Mouse (Mus musculus) forebrain, postnatal 0 days (tissue): Measurements from ENCODE around the gene Dynll1. TPM values are rescaled to one million over a fixed set of nuclear protein-coding genes. Genes with fewer than 3 reads are reported as not detected.

ENCODE experiments used
- ATAC-seq: fragments of 200-750 bp; cut with Nextera tagmentation; 2 replicates; pipeline ENCODE4 v1.8.0; 2017; ENCODE audit warnings: mild to moderate bottlenecking, moderate library complexity
- DNase-seq: peaks from one replicate; pipeline ENCODE4 v3.0.0-alpha.2; 2015
- H3K27ac ChIP-seq: fragments of 300-500 bp; sonication (generic); 2 replicates; pipeline ENCODE4 v1.5.1; 2014; ENCODE audit warnings: low read depth, mild to moderate bottlenecking, antibody characterized with exemption, low read length, moderate library complexity, mixed read lengths
- H3K27me3 ChIP-seq: fragments of 300-500 bp; sonication (generic); 2 replicates; pipeline ENCODE4 v1.6.1; 2014; ENCODE audit warnings: mild to moderate bottlenecking, low read length, mixed read lengths; ENCODE audit not compliant: insufficient read depth
- H3K36me3 ChIP-seq: fragments of 300-500 bp; sonication (generic); 2 replicates; pipeline ENCODE4 v1.6.1; 2014; ENCODE audit warnings: mild to moderate bottlenecking, moderate library complexity; ENCODE audit not compliant: insufficient read depth
- H3K4me1 ChIP-seq: fragments of 300-500 bp; sonication (generic); 2 replicates; pipeline ENCODE4 v1.6.1; 2014; ENCODE audit warnings: antibody characterized with exemption; ENCODE audit not compliant: insufficient read depth
- H3K4me2 ChIP-seq: fragments of 300-500 bp; sonication (generic); 2 replicates; pipeline ENCODE4 v1.6.1; 2014; ENCODE audit warnings: low read depth, mild to moderate bottlenecking, moderate library complexity
- H3K4me3 ChIP-seq: fragments of 300-500 bp; sonication (generic); 2 replicates; pipeline ENCODE4 v1.5.1; 2014; ENCODE audit warnings: low read depth, low read length, mixed read lengths
- H3K9ac ChIP-seq: fragments of 300-500 bp; sonication (generic); 2 replicates; pipeline ENCODE4 v1.6.1; 2014; ENCODE audit warnings: mild to moderate bottlenecking
- H3K9me3 ChIP-seq: fragments of 300-500 bp; sonication (generic); 2 replicates; pipeline ENCODE4 v1.6.1; 2016; ENCODE audit warnings: low read length
- CTCF ChIP-seq: sonication (generic); IDR thresholded peaks from 2 replicates; pipeline ENCODE4 v1.5.1; 2016; ENCODE audit warnings: antibody characterized with exemption, control low read depth, low read depth
- WGBS: fragments of 180-500 bp; shearing (Covaris S2); extraction: QIAGEN DNeasy Blood & Tissue Kit; methylation state at CpG from one replicate; pipeline ENCODE4 v1.1.7; 2014; 5-methylcytosine and 5-hydroxymethylcytosine counted together
- polyA plus RNA-seq: library from polyadenylated mRNA; unstranded; fragments of >200 nt; fragmentation: Nextera tagmentation; extraction: Ambion mirVana; gene quantifications from 2 replicates; pipeline ENCODE4 v1.2.1, GENCODE M21; 2015
- total RNA-seq: library from RNA; depleted of rRNA; stranded (reverse); fragments of >200 nt; gene quantifications from 2 replicates; pipeline ENCODE4 v1.2.3, GENCODE M21; 2014

Gene Dynll1
- total and polyA plus RNA-seq, 2 experiments from 2014 or later, result 259 to 1,192 TPM

DNA sequence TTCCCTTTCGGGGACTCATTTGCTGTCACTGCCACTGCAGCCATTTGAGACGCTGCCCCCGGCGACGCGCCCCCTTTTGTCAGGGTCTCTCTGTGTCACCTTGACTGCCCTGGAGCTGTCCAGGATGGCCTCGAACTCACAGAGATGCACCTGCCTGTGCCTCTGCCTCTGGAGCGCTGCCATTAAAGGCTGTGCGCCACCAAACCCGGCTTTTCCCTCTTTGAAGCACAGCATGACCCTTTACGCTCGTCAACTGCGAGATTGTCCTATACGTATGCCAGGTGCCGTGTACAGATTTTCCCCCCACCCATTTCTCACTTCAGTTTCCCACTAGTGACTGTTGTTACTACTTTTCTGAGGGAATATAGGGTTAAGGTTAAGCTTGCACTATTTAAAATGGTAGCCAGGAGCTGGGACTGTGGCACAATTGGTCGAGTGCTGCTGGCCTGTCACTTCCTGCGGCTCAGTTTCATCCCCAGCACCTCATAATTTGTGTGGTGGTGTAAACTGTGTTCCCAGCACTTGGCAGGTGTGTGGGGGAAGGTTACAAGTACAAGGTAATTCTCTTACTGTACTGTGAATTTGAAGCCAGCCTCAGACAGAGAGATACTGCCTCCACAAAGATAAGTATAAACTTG, 20.6 kb downstream of the Dynll1 start:
- Histone ChIP-seq H3K36me3 (peaks cover 15% of the 10 kb centered on the region), H3K27ac (peak overlapping the region; percentile 45), H3K4me3 (peak overlapping the region; percentile 85), H3K4me2 (peak overlapping the region; percentile 73), H3K4me1 (peaks cover 5% of the 10 kb centered on the region; the same call in 1 of the 2 replicates), H3K9ac (peak overlapping the region; percentile 84), H3K9me3 (no peaks in the 10 kb centered on the region), H3K27me3 (no peaks in the 10 kb centered on the region)
- DNase-seq, result no peak
- WGBS, result 8% methylated on average over 17 of the region's 17 CpGs
- TF ChIP-seq CTCF, result no peak
- peak; percentile 28; the same call in 1 of the 2 replicates for ATAC-seq

DNA sequence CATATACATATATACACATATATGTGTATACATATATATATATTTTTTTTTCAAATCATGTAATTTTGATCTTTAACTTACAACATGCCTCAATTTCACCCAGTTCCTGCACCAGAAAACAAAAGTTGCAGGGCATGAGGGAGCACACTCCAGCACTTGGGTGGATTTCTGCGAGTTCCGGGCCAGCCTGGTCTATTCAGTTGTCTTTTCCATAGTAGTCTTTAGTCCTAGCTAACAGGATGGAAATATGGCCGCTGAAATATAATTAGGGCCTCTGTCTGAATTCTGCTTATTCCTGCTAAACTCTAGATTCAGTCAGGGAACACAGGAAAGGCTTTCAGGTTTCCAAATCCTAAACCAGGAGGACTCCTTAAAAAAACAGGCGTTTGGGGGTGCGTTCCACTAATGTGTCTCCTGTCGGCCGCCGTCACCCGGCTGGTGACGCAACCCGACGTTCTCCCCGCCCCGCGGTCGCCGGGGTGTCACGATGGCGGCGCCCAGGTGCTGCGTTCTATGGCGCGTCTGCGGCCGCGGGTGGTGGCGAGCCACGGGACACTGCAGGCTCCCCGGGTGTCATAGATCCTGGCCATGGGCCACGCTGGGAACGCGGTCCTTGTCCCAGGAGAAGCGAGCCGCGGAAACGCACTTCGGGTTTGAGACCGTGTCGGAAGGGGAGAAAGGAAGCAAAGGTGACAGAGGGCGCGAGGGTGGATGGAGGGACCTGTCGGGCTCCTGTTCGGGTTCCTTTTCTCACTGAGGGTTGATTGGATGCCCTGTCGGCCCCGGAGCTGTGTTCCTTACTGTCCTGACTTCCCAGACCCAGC, 21.4 kb downstream of the Dynll1 start, which contains the start of gene Coq5:
Coq5 (plus strand) TSS at position 441 of the 824 bp plus-strand sequence.
- peak within 1 kb of the TSS; percentile 84 for H3K9ac ChIP-seq
- peak within 1 kb of the TSS; percentile 45 for H3K27ac ChIP-seq
- ATAC-seq (peak; percentile 95), DNase-seq (peak; percentile 92)
- peak within 1 kb of the TSS; percentile 73 for H3K4me2 ChIP-seq
- WGBS, result 4% methylated on average over 44 of the region's 45 CpGs
- no peak for TF ChIP-seq CTCF
- no peaks in the 10 kb centered on the region for H3K27me3 ChIP-seq
- peaks cover 5% of the 10 kb centered on the region; the same call in 1 of the 2 replicates for H3K4me1 ChIP-seq
- no peaks in the 10 kb centered on the region for H3K9me3 ChIP-seq
- peak within 1 kb of the TSS; percentile 85 for H3K4me3 ChIP-seq
- peaks cover 10% of the 10 kb centered on the region for H3K36me3 ChIP-seq

DNA sequence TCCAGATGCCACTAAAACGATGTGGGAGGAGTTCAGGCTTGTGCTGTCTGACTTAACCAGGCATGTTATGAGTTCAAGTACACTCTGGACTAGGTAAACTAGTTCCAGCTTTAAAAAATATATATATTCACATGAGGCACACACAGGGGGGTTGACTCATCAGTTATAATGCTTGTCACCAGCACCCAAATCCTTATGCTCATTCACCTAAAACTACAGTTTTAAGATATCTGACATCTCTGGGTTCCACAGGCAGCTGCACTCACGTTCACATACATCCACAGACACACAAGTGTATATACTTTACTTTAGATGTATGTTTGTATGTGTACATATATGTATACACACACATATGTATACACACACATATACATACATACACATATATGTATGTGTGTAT, 22.0 kb downstream of the Dynll1 start:
- Histone ChIP-seq H3K9ac (no peak overlapping the region), H3K27ac (no peak overlapping the region), H3K4me3 (no peak overlapping the region), H3K27me3 (no peaks in the 10 kb centered on the region), H3K9me3 (no peaks in the 10 kb centered on the region), H3K4me2 (no peak overlapping the region), H3K36me3 (peaks cover 5% of the 10 kb centered on the region; the same call in 1 of the 2 replicates), H3K4me1 (peaks cover 5% of the 10 kb centered on the region; the same call in 1 of the 2 replicates)
- ATAC-seq (no peak), DNase-seq (no peak)
- TF ChIP-seq CTCF, result no peak
- WGBS, result 58% methylated on average over 2 of the region's 2 CpGs

DNA sequence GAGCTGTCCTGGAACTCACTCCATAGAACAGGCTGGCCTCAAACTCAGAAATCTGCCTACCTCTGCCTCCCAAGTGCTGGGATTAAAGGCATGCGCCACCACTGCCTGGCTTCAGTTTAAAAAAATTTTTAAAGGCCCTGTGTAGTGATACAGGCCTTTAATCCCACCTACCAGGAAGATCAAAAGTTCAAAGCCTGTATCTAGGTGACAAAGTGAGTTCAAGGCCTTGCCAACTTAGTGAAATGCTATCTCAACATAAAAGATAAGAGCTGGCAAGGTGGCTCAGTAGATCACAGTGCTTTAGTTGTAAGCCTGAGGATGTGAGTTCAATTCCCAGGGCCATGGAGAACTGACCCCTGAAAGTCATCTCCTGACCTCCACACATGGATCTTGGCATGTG, 22.7 kb downstream of the Dynll1 start:
- DNase-seq (no peak), ATAC-seq (no peak)
- Histone ChIP-seq H3K4me1 (peaks cover 8% of the 10 kb centered on the region), H3K9ac (no peak overlapping the region), H3K4me2 (no peak overlapping the region), H3K9me3 (no peaks in the 10 kb centered on the region), H3K36me3 (no peaks in the 10 kb centered on the region), H3K27me3 (no peaks in the 10 kb centered on the region), H3K27ac (no peak overlapping the region), H3K4me3 (no peak overlapping the region)
- no peak for TF ChIP-seq CTCF
- 85% methylated on average over 1 of the region's 1 CpGs for WGBS

DNA sequence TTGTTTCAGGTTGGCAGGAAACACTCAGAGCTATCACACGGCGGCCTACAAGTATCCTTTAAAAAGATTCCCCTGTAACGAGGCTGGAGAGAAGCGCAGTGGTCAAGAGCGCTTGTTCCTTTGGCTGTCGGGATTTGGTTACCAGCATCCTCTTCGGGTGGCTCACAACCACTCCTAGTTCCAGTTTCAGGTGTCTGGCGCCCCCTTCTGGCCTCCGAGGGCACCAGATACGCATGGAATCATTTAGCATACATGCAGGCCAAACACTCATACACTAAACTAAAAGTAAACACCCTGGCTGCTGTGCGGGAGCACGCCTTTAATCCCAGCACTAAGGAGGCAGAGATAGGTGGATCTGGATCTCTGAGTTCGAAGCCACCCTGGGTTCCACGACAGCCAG, 24.8 kb downstream of the Dynll1 start:
- H3K27ac ChIP-seq, result no peak overlapping the region
- H3K27me3 ChIP-seq, result no peaks in the 10 kb centered on the region
- no peaks in the 10 kb centered on the region for H3K36me3 ChIP-seq
- H3K4me2 ChIP-seq, result no peak overlapping the region
- WGBS, result 36% methylated on average over 14 of the region's 14 CpGs
- H3K4me1 ChIP-seq, result peaks cover 12% of the 10 kb centered on the region
- ATAC-seq, result no peak
- H3K4me3 ChIP-seq, result no peak overlapping the region
- H3K9ac ChIP-seq, result no peak overlapping the region
- no peaks in the 10 kb centered on the region for H3K9me3 ChIP-seq
- no peak for DNase-seq
- peak; percentile 43; the same call in 1 of the 2 replicates for TF ChIP-seq CTCF

DNA sequence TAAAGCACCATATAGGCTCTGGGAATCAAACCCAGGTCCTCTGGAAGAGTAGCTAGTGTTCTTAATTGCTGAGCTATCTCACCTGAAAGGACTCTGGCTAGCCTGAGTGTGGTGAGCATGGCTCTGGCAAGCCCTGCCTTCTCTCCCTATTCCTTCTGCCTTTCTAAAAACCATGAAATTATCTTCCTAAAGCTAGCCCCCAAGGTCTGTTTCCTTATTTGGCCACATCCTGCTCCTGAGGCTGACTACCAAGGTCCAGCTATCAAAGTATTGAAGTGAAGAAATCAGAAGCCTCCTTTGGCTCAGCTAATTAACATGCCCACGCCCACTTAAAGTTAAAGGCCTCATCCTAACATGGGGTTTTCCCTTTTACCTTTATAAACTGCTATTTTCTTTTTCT, 26.0 kb downstream of the Dynll1 start:
- no peaks in the 10 kb centered on the region for H3K27me3 ChIP-seq
- H3K4me1 ChIP-seq, result peaks cover 17% of the 10 kb centered on the region
- H3K36me3 ChIP-seq, result peaks cover 1% of the 10 kb centered on the region; the same call in 1 of the 2 replicates
- no peak overlapping the region for H3K4me2 ChIP-seq
- no peak for TF ChIP-seq CTCF
- DNase-seq, result no peak
- no peak overlapping the region for H3K4me3 ChIP-seq
- no peak overlapping the region for H3K27ac ChIP-seq
- H3K9me3 ChIP-seq, result no peaks in the 10 kb centered on the region
- 97% methylated on average over 1 of the region's 1 CpGs for WGBS
- ATAC-seq, result no peak
- no peak overlapping the region for H3K9ac ChIP-seq

DNA sequence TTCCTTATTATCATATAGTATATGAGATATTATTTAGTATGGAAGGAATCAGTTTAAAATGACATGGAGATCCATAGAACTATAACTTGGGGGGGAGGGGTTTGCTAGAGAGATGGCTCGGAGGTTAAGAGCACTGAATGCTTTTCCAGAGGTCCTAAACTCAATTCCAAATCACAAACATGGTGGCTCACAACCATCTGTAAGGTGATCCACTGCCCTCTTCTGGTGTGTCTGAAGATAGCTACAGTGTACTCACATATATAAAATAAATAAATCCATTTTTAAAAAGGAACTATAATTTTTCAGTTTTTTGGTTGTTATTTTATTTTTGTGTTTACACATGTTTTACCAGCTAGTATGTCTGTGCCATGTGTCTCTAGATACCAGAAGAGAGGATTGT, 26.4 kb downstream of the Dynll1 start:
- peaks cover 17% of the 10 kb centered on the region for H3K4me1 ChIP-seq
- peaks cover 6% of the 10 kb centered on the region; the same call in 1 of the 2 replicates for H3K36me3 ChIP-seq
- H3K27me3 ChIP-seq, result no peaks in the 10 kb centered on the region
- peak; percentile 18; the same call in 1 of the 2 replicates for TF ChIP-seq CTCF
- DNase-seq (no peak), ATAC-seq (no peak)
- no peak overlapping the region for H3K4me2 ChIP-seq
- WGBS, result 65% methylated on average over 1 of the region's 1 CpGs
- H3K4me3 ChIP-seq, result no peak overlapping the region
- no peak overlapping the region for H3K9ac ChIP-seq
- H3K9me3 ChIP-seq, result no peaks in the 10 kb centered on the region
- H3K27ac ChIP-seq, result no peak overlapping the region
